Mouse (Mus musculus): ENCODE data around the gene Hs3st3b1.

Gene Hs3st3b1

DNA sequence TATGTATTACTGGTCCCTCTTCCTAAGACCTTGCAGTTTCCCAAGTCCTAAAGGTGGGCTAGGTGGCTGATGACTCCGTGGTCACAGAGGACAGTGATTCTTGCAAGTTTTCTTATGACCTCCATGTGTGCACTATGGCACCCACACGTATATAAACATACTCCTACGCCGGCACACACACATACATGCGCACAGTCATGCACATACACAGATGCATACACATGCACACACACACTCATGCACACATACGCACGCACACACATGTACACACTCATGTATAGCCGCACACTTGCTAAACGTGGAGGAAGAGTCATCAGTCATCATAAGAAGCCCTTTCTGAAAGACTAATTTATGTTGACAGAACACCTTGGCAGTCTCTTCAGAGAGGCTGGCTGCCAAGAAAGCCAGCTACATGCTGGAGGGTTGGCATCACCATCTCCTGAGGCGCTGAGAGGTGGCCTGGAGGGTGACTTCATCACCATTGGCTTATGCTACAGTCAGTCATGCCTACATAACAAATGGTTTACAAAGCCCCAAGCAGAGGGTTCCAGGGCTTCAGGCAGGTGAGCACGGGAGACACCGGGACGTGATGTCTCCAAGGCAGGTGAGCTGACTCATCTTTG lies 21.3 kb upstream of the Hs3st3b1 start:
- TF ChIP-seq GATA4 (IDR thresholded peaks at IDR 0.05; ENCODE audit: insufficient replicate concordance, low read length), result no peak

DNA sequence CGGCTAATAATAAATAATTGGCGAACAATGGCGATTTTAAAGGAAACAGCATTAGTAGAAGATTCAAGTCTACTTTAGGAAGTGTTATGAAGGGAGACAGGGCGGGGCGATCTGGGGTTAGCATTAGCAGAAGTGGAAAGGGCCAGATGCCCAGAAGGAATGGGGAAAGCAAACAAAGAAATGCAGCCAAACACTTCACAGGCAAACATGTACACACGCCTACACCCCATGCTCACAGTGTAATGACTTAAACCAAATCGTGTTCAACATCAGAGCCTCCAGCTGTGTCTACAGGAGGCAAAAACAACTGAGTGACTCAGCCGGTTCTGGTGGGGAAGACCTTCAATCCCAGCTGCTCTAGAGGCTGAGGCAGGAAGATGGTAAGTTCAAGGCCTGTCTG lies 20.1 kb upstream of the Hs3st3b1 start:
- no peak for TF ChIP-seq GATA4 (IDR thresholded peaks at IDR 0.05; ENCODE audit: insufficient replicate concordance, low read length)

DNA sequence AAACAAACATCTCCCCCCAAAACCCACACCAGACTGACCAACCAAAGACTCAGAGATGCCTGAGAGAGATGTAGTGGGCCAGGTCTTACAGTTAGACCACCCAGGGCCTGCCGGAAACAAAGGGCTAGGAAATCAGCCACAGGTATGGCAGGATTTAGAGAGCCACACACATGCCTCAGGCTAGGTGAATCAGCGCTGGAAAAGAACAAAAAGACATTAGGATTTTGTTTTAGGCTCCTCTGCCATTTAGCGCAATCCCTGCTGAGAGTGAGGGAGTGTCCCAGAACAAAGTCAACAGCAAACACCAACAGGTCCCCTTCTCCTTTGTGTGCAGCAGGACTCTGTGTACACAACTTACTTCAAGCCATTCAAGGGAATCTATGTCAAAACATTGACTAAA lies 14.6 kb upstream of the Hs3st3b1 start:
- TF ChIP-seq GATA4 (IDR thresholded peaks at IDR 0.05; ENCODE audit: insufficient replicate concordance, low read length), result no peak

DNA sequence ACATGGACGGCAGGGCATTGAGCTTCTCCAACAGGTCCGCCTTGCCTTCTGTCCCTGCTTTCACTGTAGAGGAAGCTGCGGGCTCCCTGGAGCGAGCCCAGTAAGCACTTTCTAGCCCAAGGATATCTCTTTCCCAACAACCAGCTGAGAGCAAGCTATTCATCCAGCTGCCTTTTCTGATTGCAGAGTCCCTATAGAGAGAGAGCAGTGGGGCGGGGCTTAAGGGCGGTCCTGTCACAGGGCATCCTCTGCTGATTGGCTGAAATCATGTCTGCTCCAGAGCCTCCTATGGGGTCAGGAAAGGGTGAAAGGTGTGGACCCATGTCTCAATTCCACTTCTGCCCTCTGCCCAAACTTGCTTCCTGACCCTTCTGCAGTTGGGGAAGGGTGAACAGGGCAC lies 4.8 kb upstream of the Hs3st3b1 start:
- TF ChIP-seq GATA4 (IDR thresholded peaks at IDR 0.05; ENCODE audit: insufficient replicate concordance, low read length), result no peak

DNA sequence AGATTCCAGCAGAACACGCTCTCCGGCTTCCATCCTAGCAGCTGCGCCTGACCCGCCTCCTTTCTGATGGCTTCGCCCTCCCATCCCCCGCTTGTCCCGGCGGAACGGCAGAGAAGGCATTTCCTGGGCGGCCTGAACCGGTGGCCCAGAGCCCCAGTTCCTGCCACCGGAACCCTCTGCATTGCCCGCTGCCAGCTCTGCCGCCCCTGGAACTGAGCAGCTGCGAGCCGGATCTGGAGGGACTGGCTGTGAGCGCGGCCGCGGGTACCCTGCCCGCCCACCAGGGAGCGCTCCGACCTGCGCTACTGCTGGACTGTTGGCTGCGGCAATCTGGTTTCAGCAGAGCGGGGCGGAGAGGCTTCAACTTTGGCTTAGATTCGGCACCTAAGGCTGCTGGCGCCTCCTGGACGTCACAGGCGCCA lies 3.1 kb upstream of the Hs3st3b1 start:
- peak; percentile 78; the same call in 1 of the 2 replicates for TF ChIP-seq GATA4 (IDR thresholded peaks at IDR 0.05; ENCODE audit: insufficient replicate concordance, low read length)

DNA sequence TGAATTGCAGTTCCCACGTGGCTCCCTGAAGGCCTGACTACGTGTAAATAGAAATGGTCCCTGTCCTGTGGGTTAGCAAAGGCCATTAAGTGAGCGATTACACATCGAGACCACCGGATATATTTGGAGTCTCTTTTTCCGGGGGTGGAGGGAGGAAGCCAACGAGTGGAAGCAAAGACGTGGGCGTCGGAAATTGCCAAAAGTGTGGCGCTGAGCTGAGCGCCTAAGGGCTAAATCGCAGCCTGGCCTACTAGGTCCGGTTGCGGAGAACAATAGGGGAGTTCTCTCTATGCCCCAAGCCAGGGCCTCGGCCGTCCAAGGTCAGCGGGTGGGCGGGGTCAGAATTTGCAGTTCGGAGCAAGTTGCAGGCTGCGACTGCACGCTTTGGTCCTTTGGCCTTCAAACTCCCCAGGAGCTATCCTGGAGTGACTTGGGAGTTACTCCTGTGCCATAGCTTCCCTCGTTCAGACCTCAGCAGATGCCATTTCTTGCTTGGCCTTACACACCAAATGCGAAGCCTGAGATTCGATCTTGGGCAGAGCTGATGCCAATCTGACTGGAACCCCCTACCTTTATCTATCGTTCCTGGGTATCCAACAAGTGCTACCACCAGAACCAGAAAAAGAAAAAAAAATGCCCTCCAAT lies 2.3 kb upstream of the Hs3st3b1 start:
- TF ChIP-seq GATA4 (IDR thresholded peaks at IDR 0.05; ENCODE audit: insufficient replicate concordance, low read length), result peak; percentile 51; the same call in 1 of the 2 replicates

DNA sequence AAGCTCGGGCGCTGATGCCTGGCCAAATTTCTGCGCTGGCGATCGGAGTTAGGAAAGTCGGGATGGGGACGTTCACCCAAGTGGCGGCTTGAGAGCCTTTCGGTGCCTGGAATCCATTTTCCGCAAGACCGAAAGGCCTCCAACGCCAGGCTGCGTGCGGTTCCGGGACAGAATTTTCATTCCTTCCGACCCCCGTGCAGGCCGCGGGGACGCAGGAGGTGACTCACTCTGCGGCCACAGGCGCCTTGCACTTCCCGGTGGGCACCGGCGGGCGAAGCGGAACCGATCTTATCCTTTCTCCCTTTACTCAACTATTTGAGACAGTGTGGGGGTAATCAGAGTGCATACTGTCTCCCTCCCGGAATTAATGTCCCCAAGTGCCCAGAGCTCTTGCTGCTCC lies 1.3 kb upstream of the Hs3st3b1 start:
- peak; percentile 42; the same call in 1 of the 2 replicates for TF ChIP-seq GATA4 (IDR thresholded peaks at IDR 0.05; ENCODE audit: insufficient replicate concordance, low read length)

DNA sequence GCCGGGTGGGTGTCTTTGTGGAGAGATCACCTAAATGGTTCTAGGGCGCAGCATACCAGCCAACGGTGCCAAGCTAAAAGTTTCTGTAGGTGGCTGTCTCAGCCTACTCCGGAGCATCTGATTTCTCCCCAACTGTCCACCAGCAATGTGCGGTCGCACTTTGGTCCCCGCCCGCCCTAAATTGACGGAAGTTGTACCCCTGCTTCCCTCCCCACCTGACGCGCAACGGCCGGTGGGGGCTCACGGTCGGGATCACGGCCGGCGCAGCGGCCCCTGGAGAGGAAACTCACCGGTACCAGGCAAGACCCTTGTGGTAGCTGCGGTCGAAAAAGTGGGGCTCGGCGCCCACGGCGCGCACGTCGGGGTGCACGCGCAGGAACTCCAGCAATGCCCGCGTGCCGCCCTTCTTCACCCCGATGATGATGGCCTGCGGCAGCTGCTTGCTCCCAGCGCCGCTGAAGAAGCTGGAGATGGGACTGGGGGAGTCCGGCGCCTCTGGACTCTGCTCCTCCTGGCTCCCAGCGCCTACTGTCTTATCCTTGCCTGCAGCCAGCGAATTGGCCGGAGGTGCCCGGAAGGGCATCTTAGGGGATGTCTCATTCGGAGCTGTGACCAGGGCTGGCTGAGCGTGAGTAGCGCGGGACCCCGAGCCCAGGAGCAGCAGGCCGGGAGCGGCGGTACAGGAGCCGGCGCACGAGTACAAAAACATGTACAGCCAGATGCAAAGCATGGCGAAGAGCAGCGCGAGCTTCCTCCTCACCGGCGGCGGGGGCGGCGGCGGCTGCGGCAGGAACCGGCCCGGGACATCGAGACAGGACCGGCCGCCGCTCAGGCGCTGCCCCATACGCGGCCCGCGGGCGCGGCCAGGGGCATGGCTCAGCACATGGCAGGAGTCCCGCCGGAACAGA lies 792 bp downstream of the Hs3st3b1 start:
- TF ChIP-seq GATA4 (IDR thresholded peaks at IDR 0.05; ENCODE audit: insufficient replicate concordance, low read length), result no peak

DNA sequence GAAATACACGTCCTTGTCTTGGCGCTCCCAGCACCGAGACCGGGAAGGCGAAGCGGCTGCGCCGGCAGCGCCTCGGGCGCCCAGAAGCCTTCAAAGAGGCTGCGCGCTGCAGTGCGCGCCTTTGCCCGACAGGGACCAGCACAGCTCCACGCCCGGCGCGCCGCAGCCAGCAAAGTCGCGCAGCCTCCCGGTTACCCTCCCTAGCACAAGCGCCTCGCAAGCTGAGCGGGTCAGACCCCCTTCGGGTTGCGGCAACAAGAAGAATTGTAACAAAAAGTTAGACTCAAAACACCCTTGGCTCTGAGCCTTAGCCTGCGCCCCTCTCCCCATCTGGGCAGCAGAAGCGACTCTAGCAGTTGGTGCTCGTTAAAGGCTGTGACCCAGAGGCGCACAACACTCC lies 1.6 kb downstream of the Hs3st3b1 start:
- TF ChIP-seq GATA4 (IDR thresholded peaks at IDR 0.05; ENCODE audit: insufficient replicate concordance, low read length), result no peak

DNA sequence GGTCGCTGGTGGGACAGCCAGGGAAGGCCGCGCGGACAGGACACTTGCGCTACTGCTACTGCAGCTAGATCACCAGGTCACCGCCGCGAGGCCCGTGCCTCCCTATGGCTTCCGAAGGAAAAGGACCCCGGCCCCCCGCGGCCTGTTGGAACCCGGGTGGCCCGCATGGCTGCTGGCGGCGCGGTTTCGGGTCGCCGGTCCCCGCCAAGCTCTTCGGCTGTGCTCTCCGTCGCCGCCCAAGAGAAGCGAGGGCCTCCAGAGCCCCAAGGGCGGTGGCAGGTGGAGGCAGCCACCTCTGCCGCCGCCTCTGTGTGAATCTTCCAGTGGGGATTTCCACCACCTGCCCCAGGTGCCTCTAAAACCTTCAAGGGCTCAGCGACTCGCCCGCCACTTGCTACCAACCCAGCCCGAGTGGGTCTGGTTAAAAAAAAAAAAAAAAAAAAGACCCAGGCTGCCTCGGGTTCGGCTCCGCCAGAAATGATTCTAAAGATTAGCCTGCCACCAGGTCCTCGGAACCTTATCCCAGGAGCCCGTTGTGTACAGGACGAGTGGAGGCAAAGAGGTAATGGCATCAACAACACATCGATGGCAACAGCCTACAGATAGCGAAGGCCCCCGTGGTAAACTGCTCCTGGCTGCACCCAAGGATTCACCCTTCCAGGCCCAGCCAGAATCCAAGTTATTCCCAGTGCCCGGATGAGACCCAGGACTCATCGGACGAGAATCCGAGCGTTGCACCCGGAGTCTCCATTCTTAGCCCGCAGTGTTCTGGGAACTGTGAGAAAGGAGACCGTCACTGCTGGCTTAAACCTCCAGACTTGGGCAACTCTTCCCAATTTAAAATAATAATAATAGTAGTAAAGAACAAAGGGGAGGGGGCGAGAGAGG lies 2.6 kb downstream of the Hs3st3b1 start:
- no peak for TF ChIP-seq GATA4 (IDR thresholded peaks at IDR 0.05; ENCODE audit: insufficient replicate concordance, low read length)

DNA sequence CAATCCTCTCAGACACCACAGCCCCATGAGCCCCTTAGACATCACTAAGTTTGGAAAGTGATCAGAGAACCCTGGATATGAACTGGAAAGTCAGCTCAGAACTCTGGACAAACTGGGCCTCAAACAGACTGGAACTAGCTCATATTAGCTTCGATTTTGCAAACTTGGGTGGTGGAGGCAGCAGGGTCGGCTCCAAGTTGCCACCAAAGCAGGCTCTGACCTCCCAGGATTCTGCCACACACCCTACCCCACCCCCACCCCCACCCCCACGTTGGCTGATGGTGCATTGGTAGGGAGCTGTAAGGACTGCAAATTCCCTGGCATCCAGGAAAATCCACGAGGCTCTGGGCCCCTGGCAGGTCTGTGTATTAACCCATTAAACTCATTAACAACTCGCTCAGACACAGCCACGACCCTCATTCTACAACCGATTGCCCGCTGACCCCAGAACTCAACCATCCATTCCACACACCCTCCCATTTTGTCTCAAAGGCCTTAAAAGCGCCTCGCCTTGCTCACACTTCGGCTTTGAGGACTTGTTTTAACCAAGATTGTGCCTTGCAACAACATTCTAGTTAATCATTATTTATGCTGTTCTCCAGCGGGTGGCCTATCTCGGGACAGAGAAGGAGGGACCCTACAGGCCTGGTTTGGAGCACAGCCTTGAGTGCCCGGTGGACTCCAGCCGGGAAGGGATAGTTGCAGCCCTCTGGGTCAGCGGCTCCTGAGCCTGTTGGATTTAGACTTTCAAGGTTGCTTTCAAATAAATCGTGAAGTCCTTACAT lies 3.6 kb downstream of the Hs3st3b1 start:
- no peak for TF ChIP-seq GATA4 (IDR thresholded peaks at IDR 0.05; ENCODE audit: insufficient replicate concordance, low read length)

DNA sequence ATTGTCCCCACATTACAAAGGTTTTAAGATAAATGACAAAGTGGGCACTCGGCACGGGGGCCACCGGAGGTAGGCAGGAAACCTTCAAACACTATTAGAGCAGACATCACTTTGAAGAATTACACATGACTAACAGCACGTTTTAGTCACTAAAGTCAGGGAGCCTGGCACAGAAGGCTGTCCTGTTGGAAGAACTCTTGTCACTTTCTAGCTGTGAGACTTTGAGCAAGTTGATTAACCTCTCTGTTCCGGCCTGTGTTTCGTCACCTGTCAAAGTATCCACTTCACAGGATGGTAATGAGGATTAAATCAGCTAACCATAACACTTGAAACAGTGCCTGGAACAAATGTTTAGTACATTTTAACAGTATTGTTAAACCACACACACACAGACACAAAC lies 4.5 kb downstream of the Hs3st3b1 start:
- TF ChIP-seq GATA4 (IDR thresholded peaks at IDR 0.05; ENCODE audit: insufficient replicate concordance, low read length), result no peak

DNA sequence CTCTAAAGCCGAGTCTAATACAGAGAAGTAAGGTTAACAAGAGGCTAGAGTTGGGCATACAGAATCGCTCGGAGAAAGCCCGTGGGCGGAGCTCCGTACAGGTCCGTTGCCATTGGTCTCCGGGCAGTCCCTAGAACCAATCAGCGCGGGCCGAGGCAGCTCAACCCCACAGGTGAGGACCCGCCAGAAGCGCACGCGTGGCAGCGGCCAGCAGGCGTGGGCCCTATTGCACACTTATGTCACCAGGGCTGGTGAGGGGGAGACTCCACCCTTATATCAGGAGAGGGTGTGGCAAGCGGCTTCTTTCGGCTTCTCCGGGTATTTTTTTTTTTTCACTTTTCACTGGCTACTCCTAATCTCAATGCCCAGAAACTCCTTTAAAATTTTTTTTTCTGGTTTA lies 7.7 kb downstream of the Hs3st3b1 start:
- TF ChIP-seq GATA4 (IDR thresholded peaks at IDR 0.05; ENCODE audit: insufficient replicate concordance, low read length), result no peak

DNA sequence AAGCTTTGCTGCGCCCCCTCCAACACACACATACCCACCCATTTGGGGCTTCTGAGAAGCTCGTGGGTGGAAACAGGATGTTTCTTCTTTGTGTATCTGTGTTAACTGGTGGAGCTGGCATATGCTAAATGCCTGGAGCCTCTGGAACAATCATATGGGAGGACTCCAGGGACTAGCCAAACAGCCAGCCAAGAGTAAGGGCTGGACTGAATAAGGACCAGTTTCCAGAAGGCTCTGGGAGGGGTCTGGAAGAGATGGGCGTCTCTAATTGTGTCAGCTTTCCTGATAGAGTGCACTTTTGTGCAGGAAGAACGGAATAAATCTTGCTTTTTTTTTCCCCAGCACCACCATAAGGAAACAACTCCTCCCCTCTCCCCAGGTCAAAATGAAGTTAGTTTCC lies 8.2 kb downstream of the Hs3st3b1 start:
- TF ChIP-seq GATA4 (IDR thresholded peaks at IDR 0.05; ENCODE audit: insufficient replicate concordance, low read length), result no peak

All from liver, adult (tissue).